Mouse (Mus musculus): ENCODE results near the gene Dennd1a. TPM values are rescaled to one million over a fixed set of nuclear protein-coding genes. Genes with fewer than 3 reads are reported as not detected.

The Dennd1a gene
- polyA plus RNA-seq, 1 experiment = 11.9 TPM

GRCm38 (mm10) chr2:38048996-38049395 is 238.2 kb downstream of the Dennd1a start:
- H3K4me3 ChIP-seq (ENCODE audit: low read depth, low read length) = no peak overlapping the region
- H3K4me1 ChIP-seq (ENCODE audit: control insufficient read depth, insufficient read depth, low read length) = no peaks in the 10 kb centered on the region
- TF ChIP-seq CTCF (IDR thresholded peaks at IDR 0.05; ENCODE audit: low read depth, low read length) (no peak), POLR2A (IDR thresholded peaks at IDR 0.05; ENCODE audit: insufficient read depth, low read length) (no peak), EP300 (IDR thresholded peaks at IDR 0.05; ENCODE audit: insufficient read depth, low read depth, low read length) (no peak)
- H3K27me3 ChIP-seq (ENCODE audit: control insufficient read depth, insufficient read depth, low read length, poor library complexity, severe bottlenecking) = no peaks in the 10 kb centered on the region
- H3K9me3 ChIP-seq (replicated peaks; ENCODE audit: control insufficient read depth, insufficient read depth, low read length, poor library complexity, severe bottlenecking) = no peaks in the 10 kb centered on the region
- H3K27ac ChIP-seq (ENCODE audit: insufficient read depth, low read length) = no peak overlapping the region
- no peak overlapping the region for H3K9ac ChIP-seq (ENCODE audit: low read depth, poor library complexity, severe bottlenecking)
- H3K36me3 ChIP-seq (ENCODE audit: control insufficient read depth, insufficient read depth, low read length, poor library complexity, severe bottlenecking) = no peaks in the 10 kb centered on the region

DNA sequence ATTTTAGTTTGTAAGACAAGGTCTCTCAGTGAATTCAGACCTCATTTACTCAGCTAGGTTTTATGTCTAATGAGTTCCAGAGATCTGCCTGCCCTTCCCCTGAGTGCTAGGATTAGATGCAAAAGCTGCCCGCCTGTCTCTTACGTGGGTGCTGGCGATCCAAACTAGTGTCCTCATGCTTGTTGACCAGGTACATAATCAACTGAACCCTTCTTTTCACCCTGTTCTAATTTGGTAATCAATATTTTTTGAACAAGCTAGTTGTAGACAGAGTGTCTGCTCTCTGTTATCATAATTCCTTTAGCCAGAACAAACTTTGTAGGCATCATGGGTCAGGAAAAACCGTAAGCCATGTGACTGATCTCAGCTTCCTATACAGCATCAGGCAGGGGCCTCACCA is 241.9 kb downstream of the Dennd1a start:
- Histone ChIP-seq H3K36me3 (ENCODE audit: control insufficient read depth, insufficient read depth, low read length, poor library complexity, severe bottlenecking) (no peaks in the 10 kb centered on the region), H3K4me1 (ENCODE audit: control insufficient read depth, insufficient read depth, low read length) (no peaks in the 10 kb centered on the region), H3K27me3 (ENCODE audit: control insufficient read depth, insufficient read depth, low read length, poor library complexity, severe bottlenecking) (no peaks in the 10 kb centered on the region), H3K9ac (ENCODE audit: low read depth, poor library complexity, severe bottlenecking) (no peak overlapping the region), H3K9me3 (replicated peaks; ENCODE audit: control insufficient read depth, insufficient read depth, low read length, poor library complexity, severe bottlenecking) (no peaks in the 10 kb centered on the region), H3K4me3 (ENCODE audit: low read depth, low read length) (no peak overlapping the region), H3K27ac (ENCODE audit: insufficient read depth, low read length) (no peak overlapping the region)
- no peak for TF ChIP-seq POLR2A (IDR thresholded peaks at IDR 0.05; ENCODE audit: insufficient read depth, low read length)
- no peak for TF ChIP-seq EP300 (IDR thresholded peaks at IDR 0.05; ENCODE audit: insufficient read depth, low read depth, low read length)
- TF ChIP-seq CTCF (IDR thresholded peaks at IDR 0.05; ENCODE audit: low read depth, low read length) = no peak

GRCm38 (mm10) chr2:38040845-38041244 is 246.3 kb downstream of the Dennd1a start:
- no peaks in the 10 kb centered on the region for H3K9me3 ChIP-seq (replicated peaks; ENCODE audit: control insufficient read depth, insufficient read depth, low read length, poor library complexity, severe bottlenecking)
- no peaks in the 10 kb centered on the region for H3K4me1 ChIP-seq (ENCODE audit: control insufficient read depth, insufficient read depth, low read length)
- TF ChIP-seq POLR2A (IDR thresholded peaks at IDR 0.05; ENCODE audit: insufficient read depth, low read length) (no peak), EP300 (IDR thresholded peaks at IDR 0.05; ENCODE audit: insufficient read depth, low read depth, low read length) (no peak), CTCF (IDR thresholded peaks at IDR 0.05; ENCODE audit: low read depth, low read length) (no peak)
- no peak overlapping the region for H3K9ac ChIP-seq (ENCODE audit: low read depth, poor library complexity, severe bottlenecking)
- H3K27me3 ChIP-seq (ENCODE audit: control insufficient read depth, insufficient read depth, low read length, poor library complexity, severe bottlenecking) = no peaks in the 10 kb centered on the region
- no peak overlapping the region for H3K4me3 ChIP-seq (ENCODE audit: low read depth, low read length)
- H3K27ac ChIP-seq (ENCODE audit: insufficient read depth, low read length) = no peak overlapping the region
- H3K36me3 ChIP-seq (ENCODE audit: control insufficient read depth, insufficient read depth, low read length, poor library complexity, severe bottlenecking) = no peaks in the 10 kb centered on the region

- no peak for TF ChIP-seq POLR2A (IDR thresholded peaks at IDR 0.05; ENCODE audit: insufficient read depth, low read length)
- no peak for TF ChIP-seq EP300 (IDR thresholded peaks at IDR 0.05; ENCODE audit: insufficient read depth, low read depth, low read length)
- no peak for TF ChIP-seq CTCF (IDR thresholded peaks at IDR 0.05; ENCODE audit: low read depth, low read length)
- Histone ChIP-seq H3K4me3 (ENCODE audit: low read depth, low read length) (no peak overlapping the region), H3K27ac (ENCODE audit: insufficient read depth, low read length) (no peak overlapping the region), H3K9me3 (replicated peaks; ENCODE audit: control insufficient read depth, insufficient read depth, low read length, poor library complexity, severe bottlenecking) (no peaks in the 10 kb centered on the region), H3K9ac (ENCODE audit: low read depth, poor library complexity, severe bottlenecking) (no peak overlapping the region), H3K27me3 (ENCODE audit: control insufficient read depth, insufficient read depth, low read length, poor library complexity, severe bottlenecking) (no peaks in the 10 kb centered on the region), H3K4me1 (ENCODE audit: control insufficient read depth, insufficient read depth, low read length) (no peaks in the 10 kb centered on the region), H3K36me3 (ENCODE audit: control insufficient read depth, insufficient read depth, low read length, poor library complexity, severe bottlenecking) (no peaks in the 10 kb centered on the region)
These were observed 247.6 kb downstream of the Dennd1a start for GRCm38 (mm10) chr2:38039621-38040020.

- H3K36me3 ChIP-seq (ENCODE audit: control insufficient read depth, insufficient read depth, low read length, poor library complexity, severe bottlenecking) = no peaks in the 10 kb centered on the region
- H3K9ac ChIP-seq (ENCODE audit: low read depth, poor library complexity, severe bottlenecking) = no peak overlapping the region
- TF ChIP-seq EP300 (IDR thresholded peaks at IDR 0.05; ENCODE audit: insufficient read depth, low read depth, low read length) (no peak), POLR2A (IDR thresholded peaks at IDR 0.05; ENCODE audit: insufficient read depth, low read length) (no peak), CTCF (IDR thresholded peaks at IDR 0.05; ENCODE audit: low read depth, low read length) (no peak)
- no peak overlapping the region for H3K4me3 ChIP-seq (ENCODE audit: low read depth, low read length)
- no peaks in the 10 kb centered on the region for H3K9me3 ChIP-seq (replicated peaks; ENCODE audit: control insufficient read depth, insufficient read depth, low read length, poor library complexity, severe bottlenecking)
- H3K4me1 ChIP-seq (ENCODE audit: control insufficient read depth, insufficient read depth, low read length) = no peaks in the 10 kb centered on the region
- no peak overlapping the region for H3K27ac ChIP-seq (ENCODE audit: insufficient read depth, low read length)
- no peaks in the 10 kb centered on the region for H3K27me3 ChIP-seq (ENCODE audit: control insufficient read depth, insufficient read depth, low read length, poor library complexity, severe bottlenecking)
These were observed 258.9 kb downstream of the Dennd1a start for GRCm38 (mm10) chr2:38028317-38028716.

DNA sequence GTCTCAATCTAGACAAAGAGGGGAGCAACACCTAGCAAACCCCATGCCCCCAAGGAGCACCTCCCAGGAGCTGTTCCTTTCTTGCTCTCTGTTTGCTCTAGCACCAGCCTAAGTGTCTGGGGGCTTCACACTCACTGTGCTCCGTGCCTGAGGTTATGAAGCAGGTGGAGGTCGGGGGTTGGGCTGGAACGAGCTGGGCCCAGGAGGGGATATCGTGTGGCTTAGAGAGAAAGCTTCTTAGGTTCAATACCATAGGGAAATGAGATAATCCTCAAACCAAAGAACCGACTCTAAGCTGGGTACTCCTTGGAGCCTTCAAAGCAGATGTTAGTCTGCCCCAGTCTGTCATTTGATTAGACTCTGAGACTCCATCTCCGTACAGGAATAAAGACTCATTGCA is 261.6 kb downstream of the Dennd1a start:
- H3K9me3 ChIP-seq (replicated peaks; ENCODE audit: control insufficient read depth, insufficient read depth, low read length, poor library complexity, severe bottlenecking) = no peaks in the 10 kb centered on the region
- no peaks in the 10 kb centered on the region for H3K36me3 ChIP-seq (ENCODE audit: control insufficient read depth, insufficient read depth, low read length, poor library complexity, severe bottlenecking)
- no peak overlapping the region for H3K9ac ChIP-seq (ENCODE audit: low read depth, poor library complexity, severe bottlenecking)
- no peak for TF ChIP-seq CTCF (IDR thresholded peaks at IDR 0.05; ENCODE audit: low read depth, low read length)
- TF ChIP-seq EP300 (IDR thresholded peaks at IDR 0.05; ENCODE audit: insufficient read depth, low read depth, low read length) = no peak
- no peak for TF ChIP-seq POLR2A (IDR thresholded peaks at IDR 0.05; ENCODE audit: insufficient read depth, low read length)
- H3K4me1 ChIP-seq (ENCODE audit: control insufficient read depth, insufficient read depth, low read length) = no peaks in the 10 kb centered on the region
- H3K27me3 ChIP-seq (ENCODE audit: control insufficient read depth, insufficient read depth, low read length, poor library complexity, severe bottlenecking) = no peaks in the 10 kb centered on the region
- H3K4me3 ChIP-seq (ENCODE audit: low read depth, low read length) = no peak overlapping the region
- H3K27ac ChIP-seq (ENCODE audit: insufficient read depth, low read length) = no peak overlapping the region

Data from ES-Bruce4 (cell line).